Mouse (Mus musculus): Measurements from ENCODE around the gene Fmo5. TPM values are rescaled to one million over a fixed set of nuclear protein-coding genes. Genes with fewer than 3 reads are reported as not detected.

The Fmo5 gene
- polyA plus RNA-seq, 1 experiment from 2014 or later = 0.66 TPM

GRCm38 (mm10) chr3:97661206-97661605 is 32.6 kb downstream of the Fmo5 start:
- H3K9me3 ChIP-seq = no peaks in the 10 kb centered on the region
- H3K9ac ChIP-seq (replicated peaks) = no peak overlapping the region
- no peak overlapping the region for H3K27ac ChIP-seq (replicated peaks)
- H3K4me1 ChIP-seq = peaks cover 16% of the 10 kb centered on the region
- 70% methylated on average over 8 of the region's 8 CpGs for WGBS
- no peak overlapping the region for H3K4me3 ChIP-seq
- 0 out of 2 replicates have a peak, but pooled peaks cover 8% of the 10 kb centered on the region for H3K36me3 ChIP-seq
- H3K4me2 ChIP-seq (replicated peaks) = no peak overlapping the region
- no peaks in the 10 kb centered on the region for H3K27me3 ChIP-seq
- ATAC-seq (replicated peaks) = no peak

DNA sequence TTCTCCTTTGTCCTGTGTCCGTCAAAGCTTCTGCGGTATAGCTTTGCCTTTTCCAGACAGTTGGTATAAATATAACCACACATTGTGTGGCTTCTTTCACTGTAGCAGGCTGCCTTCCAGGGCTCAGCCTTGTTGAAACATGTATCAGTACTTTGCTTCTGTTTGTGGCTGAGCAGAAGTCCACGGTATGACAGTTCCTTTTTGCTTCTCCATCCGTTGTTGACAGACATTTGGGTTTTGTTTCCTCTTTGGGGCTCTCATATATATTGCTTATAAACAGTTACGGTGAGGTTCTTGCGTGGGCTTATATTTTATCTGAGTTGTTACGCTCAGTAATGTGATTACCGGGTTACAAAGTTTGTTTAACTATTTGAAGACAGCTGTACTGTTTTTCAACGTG is 36.9 kb downstream of the Fmo5 start:
- Histone ChIP-seq H3K9me3 (no peaks in the 10 kb centered on the region), H3K27me3 (no peaks in the 10 kb centered on the region), H3K4me1 (no peaks in the 10 kb centered on the region), H3K36me3 (peaks cover 35% of the 10 kb centered on the region), H3K9ac (replicated peaks) (no peak overlapping the region), H3K4me3 (no peak overlapping the region), H3K4me2 (replicated peaks) (no peak overlapping the region), H3K27ac (replicated peaks) (no peak overlapping the region)
- 96% methylated on average over 9 of the region's 9 CpGs for WGBS
- ATAC-seq (replicated peaks) = no peak

DNA sequence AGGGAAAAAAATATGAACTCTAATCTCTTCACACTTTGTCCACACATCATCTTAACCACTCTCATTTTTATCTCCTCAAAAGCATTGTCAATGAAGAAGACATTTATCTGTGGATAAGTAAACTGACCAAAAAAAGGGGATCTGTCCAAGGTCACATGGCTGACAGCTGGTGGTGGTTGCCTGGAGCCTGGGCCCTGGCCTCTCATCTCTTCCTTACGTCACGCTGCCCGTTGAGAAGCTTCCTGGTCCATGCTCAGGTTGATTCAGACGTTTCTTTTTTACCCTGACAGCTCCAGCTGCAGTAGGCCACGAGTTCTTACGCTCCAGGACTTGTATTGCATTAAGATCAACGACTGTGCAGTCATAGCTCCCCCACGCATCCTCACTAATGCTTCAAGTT is 37.5 kb downstream of the Fmo5 start:
- H3K27me3 ChIP-seq = no peaks in the 10 kb centered on the region
- no peak overlapping the region for H3K4me2 ChIP-seq (replicated peaks)
- H3K4me3 ChIP-seq = no peak overlapping the region
- no peak overlapping the region for H3K27ac ChIP-seq (replicated peaks)
- peaks cover 40% of the 10 kb centered on the region for H3K36me3 ChIP-seq
- no peak overlapping the region for H3K9ac ChIP-seq (replicated peaks)
- H3K4me1 ChIP-seq = no peaks in the 10 kb centered on the region
- ATAC-seq (replicated peaks) = no peak
- no peaks in the 10 kb centered on the region for H3K9me3 ChIP-seq
- WGBS = 84% methylated on average over 8 of the region's 8 CpGs

DNA sequence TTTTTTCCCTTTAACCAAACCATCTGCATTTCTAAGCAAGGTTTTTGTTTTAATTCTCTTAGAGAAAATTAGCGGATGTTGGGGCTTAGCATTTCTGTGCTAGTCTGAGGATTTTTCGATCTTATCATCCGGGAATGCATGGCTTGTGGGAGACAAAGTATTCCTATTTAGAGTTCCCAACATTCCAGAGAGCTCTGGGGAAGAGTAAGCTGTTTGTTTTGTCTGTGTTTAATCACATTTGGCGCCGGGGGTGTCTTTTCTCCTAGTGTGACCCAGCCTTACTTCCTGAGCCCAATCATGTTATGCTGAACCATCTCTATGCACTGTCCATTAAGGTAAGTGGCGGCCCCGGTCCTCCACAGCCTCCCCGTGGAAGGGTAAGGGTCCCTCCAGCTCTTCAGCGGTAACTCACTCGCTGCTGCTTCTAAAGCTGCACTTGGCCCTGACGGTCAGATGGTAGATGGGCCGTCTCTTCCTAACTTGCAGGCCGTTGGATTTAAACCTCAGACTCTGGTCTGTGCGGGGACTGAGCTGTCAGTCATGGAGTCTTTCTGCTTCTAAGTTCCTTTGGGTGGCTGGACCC is 38.6 kb downstream of the Fmo5 start:
- H3K27me3 ChIP-seq = no peaks in the 10 kb centered on the region
- no peak overlapping the region for H3K27ac ChIP-seq (replicated peaks)
- no peak overlapping the region for H3K9ac ChIP-seq (replicated peaks)
- H3K9me3 ChIP-seq = no peaks in the 10 kb centered on the region
- WGBS = 90% methylated on average over 14 of the region's 14 CpGs
- H3K4me1 ChIP-seq = no peaks in the 10 kb centered on the region
- no peak overlapping the region for H3K4me3 ChIP-seq
- H3K36me3 ChIP-seq = peaks cover 40% of the 10 kb centered on the region
- no peak for ATAC-seq (replicated peaks)
- no peak overlapping the region for H3K4me2 ChIP-seq (replicated peaks)

GRCm38 (mm10) chr3:97674644-97675110 is 46.1 kb downstream of the Fmo5 start, which contains the start of gene Gm17651:
Gene Gm17651 (minus strand): TSS chr3:97674694.
- 93% methylated on average over 7 of the region's 7 CpGs for WGBS
- no peaks in the 10 kb centered on the region for H3K27me3 ChIP-seq
- peaks cover 9% of the 10 kb centered on the region; the same call in 1 of the 2 replicates for H3K36me3 ChIP-seq
- H3K9ac ChIP-seq (replicated peaks) = no peak within 1 kb of the TSS
- H3K4me1 ChIP-seq = no peaks in the 10 kb centered on the region
- H3K27ac ChIP-seq (replicated peaks) = no peak within 1 kb of the TSS
- H3K4me3 ChIP-seq = no peak within 1 kb of the TSS
- H3K4me2 ChIP-seq (replicated peaks) = no peak within 1 kb of the TSS
- no peak for ATAC-seq (replicated peaks)
- no peaks in the 10 kb centered on the region for H3K9me3 ChIP-seq

DNA sequence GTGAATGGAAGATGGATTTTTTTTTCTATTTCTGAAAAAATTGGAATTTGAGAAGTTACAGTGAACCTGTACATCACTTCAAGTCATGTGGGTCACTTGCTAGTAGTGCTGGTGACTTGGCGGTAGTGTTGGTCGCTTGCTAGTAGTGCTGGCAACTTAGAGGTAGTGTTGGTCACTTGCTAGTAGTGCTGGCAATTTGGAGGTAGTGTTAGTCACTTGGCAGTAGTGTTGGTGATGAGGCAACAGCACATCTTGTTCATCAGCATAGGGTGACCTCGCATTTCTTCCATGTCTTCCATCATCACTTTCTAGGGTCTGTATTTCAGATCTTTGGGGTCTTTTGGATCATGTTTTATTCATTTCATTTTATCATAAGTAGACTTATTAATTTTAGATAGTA is 47.5 kb downstream of the Fmo5 start:
- no peak overlapping the region for H3K4me3 ChIP-seq
- 0 out of 2 replicates have a peak, but pooled peaks cover 3% of the 10 kb centered on the region for H3K27me3 ChIP-seq
- H3K27ac ChIP-seq (replicated peaks) = no peak overlapping the region

GRCm38 (mm10) chr3:97678416-97678815 is 49.8 kb downstream of the Fmo5 start:
- WGBS = 96% methylated on average over 3 of the region's 3 CpGs
- H3K4me1 ChIP-seq = peaks cover 17% of the 10 kb centered on the region
- no peaks in the 10 kb centered on the region for H3K9me3 ChIP-seq
- ATAC-seq (replicated peaks) = no peak
- H3K4me3 ChIP-seq = no peak overlapping the region
- peaks cover 14% of the 10 kb centered on the region; the same call in 1 of the 2 replicates for H3K27me3 ChIP-seq
- no peak overlapping the region for H3K4me2 ChIP-seq (replicated peaks)
- no peak overlapping the region for H3K27ac ChIP-seq (replicated peaks)
- no peak overlapping the region for H3K9ac ChIP-seq (replicated peaks)
- no peaks in the 10 kb centered on the region for H3K36me3 ChIP-seq

More for the DNA sequence above, 47.5 kb downstream of the Fmo5 start:
- H3K4me1 ChIP-seq = peaks cover 6% of the 10 kb centered on the region
- no peaks in the 10 kb centered on the region for H3K9me3 ChIP-seq
- WGBS = 98% methylated on average over 3 of the region's 3 CpGs
- no peak overlapping the region for H3K9ac ChIP-seq (replicated peaks)
- ATAC-seq (replicated peaks) = no peak
- H3K4me2 ChIP-seq (replicated peaks) = no peak overlapping the region
- H3K36me3 ChIP-seq = no peaks in the 10 kb centered on the region

GRCm38 (mm10) chr3:97680631-97681320 is 52.2 kb downstream of the Fmo5 start:
- Histone ChIP-seq H3K9me3 (no peaks in the 10 kb centered on the region), H3K27me3 (peaks cover 14% of the 10 kb centered on the region; the same call in 1 of the 2 replicates), H3K4me3 (peak overlapping the region; percentile 30), H3K4me2 (replicated peaks) (peak overlapping the region; percentile 47), H3K9ac (replicated peaks) (peak overlapping the region; percentile 5; the same call in 1 of the 2 replicates), H3K36me3 (no peaks in the 10 kb centered on the region), H3K27ac (replicated peaks) (no peak overlapping the region), H3K4me1 (peaks cover 23% of the 10 kb centered on the region)
- under 1% methylated on average over 28 of the region's 28 CpGs for WGBS
- ATAC-seq (replicated peaks) = peak; percentile 87

DNA sequence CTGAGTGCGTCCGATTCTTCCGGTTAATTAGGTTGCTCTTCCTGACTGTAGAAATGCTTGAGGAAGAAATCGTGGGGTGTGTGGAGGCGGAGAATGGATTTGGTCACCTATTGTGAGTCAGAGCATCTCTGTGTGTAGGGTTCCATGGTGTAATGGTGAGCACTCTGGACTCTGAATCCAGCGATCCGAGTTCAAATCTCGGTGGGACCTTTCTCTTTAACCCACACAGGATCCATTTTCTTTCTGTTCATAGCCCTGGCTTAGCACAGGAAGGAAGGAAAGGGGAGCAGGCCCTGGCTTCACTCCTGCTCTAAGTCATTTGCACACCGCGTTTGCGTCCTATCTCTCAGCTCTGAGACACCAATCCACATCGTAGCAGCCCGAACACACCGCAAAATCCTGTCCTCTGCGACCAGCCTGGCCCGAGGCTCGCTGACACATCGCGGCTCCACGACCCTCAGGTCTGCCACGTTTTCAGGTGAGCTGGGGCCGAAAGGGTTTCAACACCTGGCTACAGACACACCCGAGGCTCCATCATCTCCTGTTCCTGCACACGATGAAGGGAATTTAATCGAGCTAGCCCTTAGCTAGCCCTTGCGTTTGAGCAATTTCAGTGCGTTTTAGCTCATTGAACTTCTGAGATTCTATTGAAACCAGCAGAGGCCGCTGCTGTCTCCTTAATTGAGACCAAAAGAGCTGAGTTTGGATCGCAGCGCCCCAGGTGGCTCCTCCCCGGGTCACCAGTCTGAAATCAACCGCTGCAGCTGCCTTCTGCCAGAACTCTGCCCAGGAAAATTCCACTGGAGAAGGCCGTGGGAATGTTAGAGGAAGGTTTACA is 52.9 kb downstream of the Fmo5 start:
- H3K4me3 ChIP-seq = peak overlapping the region; percentile 30
- H3K36me3 ChIP-seq = no peaks in the 10 kb centered on the region
- WGBS = under 1% methylated on average over 33 of the region's 33 CpGs
- peaks cover 14% of the 10 kb centered on the region; the same call in 1 of the 2 replicates for H3K27me3 ChIP-seq
- H3K27ac ChIP-seq (replicated peaks) = no peak overlapping the region
- ATAC-seq (replicated peaks) = peak; percentile 42
- H3K4me2 ChIP-seq (replicated peaks) = peak overlapping the region; percentile 47
- H3K4me1 ChIP-seq = peaks cover 23% of the 10 kb centered on the region
- peak overlapping the region; percentile 5 for H3K9ac ChIP-seq (replicated peaks)
- H3K9me3 ChIP-seq = no peaks in the 10 kb centered on the region

DNA sequence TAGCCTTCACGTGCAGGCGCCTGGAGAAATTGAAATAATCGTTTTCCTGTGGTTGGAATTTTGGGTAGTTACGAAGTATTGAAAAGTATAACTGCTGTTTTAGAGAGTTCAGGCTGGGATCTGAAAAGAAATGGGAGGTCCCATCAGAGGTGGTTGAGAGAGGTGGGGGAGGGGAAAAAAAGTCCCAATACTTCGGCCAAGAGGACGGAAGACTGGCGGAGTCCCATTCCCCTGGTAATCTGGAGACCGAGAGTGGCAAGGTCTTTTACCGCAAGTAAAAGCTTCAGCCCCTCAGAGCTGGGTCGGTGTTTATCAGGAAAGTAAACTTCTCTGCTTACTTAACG is 53.5 kb downstream of the Fmo5 start:
- Histone ChIP-seq H3K9me3 (no peaks in the 10 kb centered on the region), H3K36me3 (no peaks in the 10 kb centered on the region), H3K4me2 (replicated peaks) (peak overlapping the region; percentile 47), H3K27ac (replicated peaks) (no peak overlapping the region), H3K4me1 (peaks cover 23% of the 10 kb centered on the region), H3K4me3 (peak overlapping the region; percentile 30), H3K27me3 (peaks cover 14% of the 10 kb centered on the region; the same call in 1 of the 2 replicates), H3K9ac (replicated peaks) (no peak overlapping the region)
- WGBS = 3% methylated on average over 11 of the region's 11 CpGs
- no peak for ATAC-seq (replicated peaks)

- 22% methylated on average over 5 of the region's 5 CpGs for WGBS
Measured at GRCm38 (mm10) chr3:97682576-97682975, 54.0 kb downstream of the Fmo5 start.

More at GRCm38 (mm10) chr3:97682576-97682975, 54.0 kb downstream of the Fmo5 start:
- no peaks in the 10 kb centered on the region for H3K9me3 ChIP-seq
- H3K36me3 ChIP-seq = no peaks in the 10 kb centered on the region
- H3K9ac ChIP-seq (replicated peaks) = no peak overlapping the region
- H3K4me2 ChIP-seq (replicated peaks) = peak overlapping the region; percentile 47; the same call in 1 of the 2 replicates
- H3K4me3 ChIP-seq = no peak overlapping the region
- peaks cover 23% of the 10 kb centered on the region for H3K4me1 ChIP-seq
- H3K27me3 ChIP-seq = peaks cover 14% of the 10 kb centered on the region; the same call in 1 of the 2 replicates
- no peak overlapping the region for H3K27ac ChIP-seq (replicated peaks)
- no peak for ATAC-seq (replicated peaks)

All from forebrain, embryonic 15.5 days (tissue).